Mouse (Mus musculus) urinary bladder, postnatal 14 days (tissue): ENCODE results near the gene 1700030K09Rik.

Source experiments
- DNase-seq: peaks from one replicate; pipeline ENCODE4 v3.0.0; 2021; ENCODE audit warnings: low spot score

The 1700030K09Rik gene

GRCm38 (mm10) chr8:72504637-72505314, 61.1 kb downstream of the 1700030K09Rik start:
- no peak for DNase-seq

- DNase-seq, result no peak
Measured at GRCm38 (mm10) chr8:72507505-72507904, 63.8 kb downstream of the 1700030K09Rik start.
